Mouse (Mus musculus) lung, adult 2 months (tissue): ENCODE measurements at regions not wholly inside any gene's neighbourhood (a gene's known extent, or its start where the extent isn't known, plus 50 kb on each side); places are given as distances from the start of the nearest gene placed in this dataset.

Experiments used
- CTCF ChIP-seq: fragments of 200-500 bp; IDR thresholded peaks from 2 replicates; pipeline ENCODE4 v1.5.1; 2011; ENCODE audit warnings: mild to moderate bottlenecking, low read length, control low read depth; ENCODE audit not compliant: insufficient read depth
- POLR2A ChIP-seq: fragments of 200-500 bp; IDR thresholded peaks from 2 replicates; pipeline ENCODE4 v1.6.1; 2011; ENCODE audit warnings: low read depth, mild to moderate bottlenecking, control low read depth, low read length, borderline replicate concordance; ENCODE audit errors: extremely low read depth

GRCm38 (mm10) chr4:12516497-12516896, 344.7 kb upstream of the Fam92a start:
- TF ChIP-seq POLR2A (no peak), CTCF (no peak)
